Mouse (Mus musculus): ENCODE data around the gene Sgta. TPM values are rescaled to one million over a fixed set of nuclear protein-coding genes. Genes with fewer than 3 reads are reported as not detected.

The Sgta gene
- polyA plus RNA-seq, 2 experiments, result 176 to 205 TPM

DNA sequence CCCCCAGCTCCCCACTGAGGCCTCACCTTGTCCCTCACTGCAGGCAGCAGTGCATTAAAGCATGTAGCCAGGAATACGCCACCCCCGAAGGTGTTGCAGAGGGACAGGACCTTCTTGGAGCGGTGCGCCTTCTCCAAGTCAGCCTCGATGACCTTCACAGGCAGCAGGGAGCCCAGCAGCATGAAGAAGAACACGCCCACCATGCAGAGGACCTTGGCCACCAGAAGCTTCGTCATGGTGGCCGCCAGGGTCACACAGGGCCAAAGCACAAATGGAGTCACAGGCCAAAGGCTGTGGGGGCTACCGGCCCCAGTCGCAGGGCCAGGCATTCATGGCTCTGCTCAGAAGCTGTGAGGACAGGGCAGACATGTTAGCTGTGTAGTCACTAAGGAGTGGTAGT is 26.4 kb downstream of the Sgta start:
- no peak overlapping the region for H3K27ac ChIP-seq (replicated peaks; ENCODE audit: low read depth, low read length)
- H3K9me3 ChIP-seq (ENCODE audit: control insufficient read depth, low read length), result no peaks in the 10 kb centered on the region
- WGBS, result 85% methylated on average over 10 of the region's 10 CpGs
- peaks cover 23% of the 10 kb centered on the region for H3K36me3 ChIP-seq (ENCODE audit: control insufficient read depth, insufficient read depth, low read length)
- no peak overlapping the region for H3K9ac ChIP-seq (ENCODE audit: low read depth, low read length, severe bottlenecking)
- no peak for DNase-seq (ENCODE audit: low spot score)
- no peak for ATAC-seq (ENCODE audit: low FRiP score, low read depth)
- H3K4me2 ChIP-seq (replicated peaks; ENCODE audit: low read depth, low read length, severe bottlenecking), result no peak overlapping the region
- no peak for TF ChIP-seq POLR2A (IDR thresholded peaks at IDR 0.05; ENCODE audit: borderline replicate concordance, extremely low read depth, insufficient read depth, insufficient read length)
- no peaks in the 10 kb centered on the region for H3K4me1 ChIP-seq (ENCODE audit: control insufficient read depth, insufficient read depth, low read length)
- H3K27me3 ChIP-seq (ENCODE audit: control insufficient read depth, insufficient read depth, low read length), result no peaks in the 10 kb centered on the region
- H3K4me3 ChIP-seq (replicated peaks; ENCODE audit: low read length), result no peak overlapping the region

DNA sequence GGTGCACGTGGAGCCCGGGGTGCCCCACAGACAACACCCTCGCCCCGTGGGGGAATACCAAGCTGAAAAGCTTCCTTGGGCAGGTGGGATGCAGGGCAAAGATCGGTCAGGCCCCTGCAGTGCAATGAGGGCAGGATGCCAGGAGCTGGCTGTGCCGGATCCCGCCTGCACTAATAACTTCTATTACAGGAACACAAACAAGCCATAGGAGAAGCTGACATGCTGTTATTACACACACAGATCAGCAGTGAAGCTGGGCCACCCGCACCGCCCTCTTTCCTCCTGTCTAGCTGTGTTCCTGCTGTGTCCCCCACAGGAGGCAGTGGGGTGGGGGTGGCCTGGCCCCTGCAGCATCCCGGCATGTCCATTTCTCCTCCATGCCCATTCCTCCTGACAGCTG is 30.9 kb downstream of the Sgta start:
- 64% methylated on average over 10 of the region's 10 CpGs for WGBS
- H3K4me1 ChIP-seq (ENCODE audit: control insufficient read depth, insufficient read depth, low read length), result no peaks in the 10 kb centered on the region
- peaks cover 17% of the 10 kb centered on the region; the same call in 1 of the 2 replicates for H3K27me3 ChIP-seq (ENCODE audit: control insufficient read depth, insufficient read depth, low read length)
- H3K9me3 ChIP-seq (ENCODE audit: control insufficient read depth, low read length), result no peaks in the 10 kb centered on the region
- H3K9ac ChIP-seq (ENCODE audit: low read depth, low read length, severe bottlenecking), result no peak overlapping the region
- no peak overlapping the region for H3K4me2 ChIP-seq (replicated peaks; ENCODE audit: low read depth, low read length, severe bottlenecking)
- no peak for DNase-seq (ENCODE audit: low spot score)
- no peak for TF ChIP-seq POLR2A (IDR thresholded peaks at IDR 0.05; ENCODE audit: borderline replicate concordance, extremely low read depth, insufficient read depth, insufficient read length)
- peaks cover 23% of the 10 kb centered on the region for H3K36me3 ChIP-seq (ENCODE audit: control insufficient read depth, insufficient read depth, low read length)
- ATAC-seq (ENCODE audit: low FRiP score, low read depth), result no peak; the same call in 1 of the 2 replicates
- H3K4me3 ChIP-seq (replicated peaks; ENCODE audit: low read length), result no peak overlapping the region
- H3K27ac ChIP-seq (replicated peaks; ENCODE audit: low read depth, low read length), result no peak overlapping the region

- DNase-seq (ENCODE audit: low spot score) (no peak), ATAC-seq (ENCODE audit: low FRiP score, low read depth) (no peak)
- H3K4me1 ChIP-seq (ENCODE audit: control insufficient read depth, insufficient read depth, low read length), result no peaks in the 10 kb centered on the region
- no peaks in the 10 kb centered on the region for H3K9me3 ChIP-seq (ENCODE audit: control insufficient read depth, low read length)
- no peak overlapping the region for H3K9ac ChIP-seq (ENCODE audit: low read depth, low read length, severe bottlenecking)
- peaks cover 23% of the 10 kb centered on the region for H3K36me3 ChIP-seq (ENCODE audit: control insufficient read depth, insufficient read depth, low read length)
- H3K27ac ChIP-seq (replicated peaks; ENCODE audit: low read depth, low read length), result no peak overlapping the region
- H3K4me2 ChIP-seq (replicated peaks; ENCODE audit: low read depth, low read length, severe bottlenecking), result no peak overlapping the region
- TF ChIP-seq POLR2A (IDR thresholded peaks at IDR 0.05; ENCODE audit: borderline replicate concordance, extremely low read depth, insufficient read depth, insufficient read length), result no peak
- no peak overlapping the region for H3K4me3 ChIP-seq (replicated peaks; ENCODE audit: low read length)
- peaks cover 19% of the 10 kb centered on the region; the same call in 1 of the 2 replicates for H3K27me3 ChIP-seq (ENCODE audit: control insufficient read depth, insufficient read depth, low read length)
These were observed 31.8 kb downstream of the Sgta start for GRCm38 (mm10) chr10:81028219-81028618.

GRCm38 (mm10) chr10:81027331-81027730 is 32.6 kb downstream of the Sgta start:
- Histone ChIP-seq H3K9ac (ENCODE audit: low read depth, low read length, severe bottlenecking) (no peak overlapping the region), H3K9me3 (ENCODE audit: control insufficient read depth, low read length) (no peaks in the 10 kb centered on the region), H3K27me3 (ENCODE audit: control insufficient read depth, insufficient read depth, low read length) (peaks cover 24% of the 10 kb centered on the region), H3K4me3 (replicated peaks; ENCODE audit: low read length) (no peak overlapping the region), H3K4me2 (replicated peaks; ENCODE audit: low read depth, low read length, severe bottlenecking) (no peak overlapping the region), H3K27ac (replicated peaks; ENCODE audit: low read depth, low read length) (no peak overlapping the region), H3K4me1 (ENCODE audit: control insufficient read depth, insufficient read depth, low read length) (no peaks in the 10 kb centered on the region), H3K36me3 (ENCODE audit: control insufficient read depth, insufficient read depth, low read length) (peaks cover 20% of the 10 kb centered on the region)
- no peak for ATAC-seq (ENCODE audit: low FRiP score, low read depth)
- DNase-seq (ENCODE audit: low spot score), result no peak
- TF ChIP-seq POLR2A (IDR thresholded peaks at IDR 0.05; ENCODE audit: borderline replicate concordance, extremely low read depth, insufficient read depth, insufficient read length), result no peak
- WGBS, result 66% methylated on average over 4 of the region's 4 CpGs

DNA sequence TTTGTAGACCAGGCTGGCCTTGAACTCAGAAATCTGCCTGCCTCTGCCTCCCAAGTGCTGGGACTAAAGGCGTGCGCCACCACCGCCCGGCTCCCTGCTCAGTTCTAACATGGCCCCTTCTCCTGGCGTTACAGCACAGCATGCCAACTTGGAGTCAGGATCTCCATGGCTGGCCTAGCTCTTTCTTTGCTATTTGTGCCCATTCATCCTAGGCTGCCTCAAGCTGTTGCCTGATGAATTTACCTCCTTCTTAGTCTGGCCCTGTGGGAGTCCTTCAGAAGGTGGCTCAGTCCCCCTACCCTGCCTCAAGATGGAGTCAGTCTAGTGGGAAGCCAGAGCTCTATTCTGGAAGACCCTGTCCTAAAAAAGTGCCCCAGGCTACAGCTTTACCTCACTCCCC is 33.1 kb downstream of the Sgta start:
- ATAC-seq (ENCODE audit: low FRiP score, low read depth) (no peak), DNase-seq (ENCODE audit: low spot score) (no peak)
- no peak overlapping the region for H3K4me3 ChIP-seq (replicated peaks; ENCODE audit: low read length)
- no peak overlapping the region for H3K4me2 ChIP-seq (replicated peaks; ENCODE audit: low read depth, low read length, severe bottlenecking)
- H3K36me3 ChIP-seq (ENCODE audit: control insufficient read depth, insufficient read depth, low read length), result peaks cover 17% of the 10 kb centered on the region
- H3K9ac ChIP-seq (ENCODE audit: low read depth, low read length, severe bottlenecking), result no peak overlapping the region
- TF ChIP-seq POLR2A (IDR thresholded peaks at IDR 0.05; ENCODE audit: borderline replicate concordance, extremely low read depth, insufficient read depth, insufficient read length), result no peak
- 90% methylated on average over 5 of the region's 5 CpGs for WGBS
- H3K9me3 ChIP-seq (ENCODE audit: control insufficient read depth, low read length), result no peaks in the 10 kb centered on the region
- H3K27me3 ChIP-seq (ENCODE audit: control insufficient read depth, insufficient read depth, low read length), result peaks cover 29% of the 10 kb centered on the region
- no peaks in the 10 kb centered on the region for H3K4me1 ChIP-seq (ENCODE audit: control insufficient read depth, insufficient read depth, low read length)
- H3K27ac ChIP-seq (replicated peaks; ENCODE audit: low read depth, low read length), result no peak overlapping the region
